Mouse (Mus musculus) induced T-regulatory cell, adult 2 months (primary cell): ENCODE results near the gene Ascl2.

Experiments used
- DNase-seq: peaks from one replicate; pipeline ENCODE4 v3.0.0-alpha.2; 2012; ENCODE audit warnings: low read depth

The Ascl2 gene

GRCm38 (mm10) chr7:142997403-142998150, 28.5 kb upstream of the Ascl2 start:
- no peak for DNase-seq

GRCm38 (mm10) chr7:142996998-142997397, 27.9 kb upstream of the Ascl2 start:
- no peak for DNase-seq

- DNase-seq, result no peak
These were observed 26.7 kb upstream of the Ascl2 start for GRCm38 (mm10) chr7:142995630-142996338.

GRCm38 (mm10) chr7:142995004-142995403, 25.9 kb upstream of the Ascl2 start:
- peak; percentile 69 for DNase-seq

GRCm38 (mm10) chr7:142987718-142988117, 18.7 kb upstream of the Ascl2 start:
- DNase-seq, result no peak

- no peak for DNase-seq
These were observed 16.1 kb upstream of the Ascl2 start for GRCm38 (mm10) chr7:142985146-142985545.

GRCm38 (mm10) chr7:142981908-142982307, 12.8 kb upstream of the Ascl2 start:
- DNase-seq, result no peak

- peak; percentile 49 for DNase-seq
These were observed 918 bp downstream of the Ascl2 start for GRCm38 (mm10) chr7:142967884-142968808.

- DNase-seq, result peak; percentile 16
These were observed 1.6 kb downstream of the Ascl2 start for GRCm38 (mm10) chr7:142967414-142967883.

- DNase-seq, result no peak
These were observed 9.3 kb downstream of the Ascl2 start for GRCm38 (mm10) chr7:142959752-142960151.

GRCm38 (mm10) chr7:142958817-142959216, 10.2 kb downstream of the Ascl2 start:
- no peak for DNase-seq

- no peak for DNase-seq
These were observed 13.0 kb downstream of the Ascl2 start for GRCm38 (mm10) chr7:142956018-142956417.

GRCm38 (mm10) chr7:142949568-142949967, 19.5 kb downstream of the Ascl2 start:
- no peak for DNase-seq

- DNase-seq, result no peak
These were observed 31.4 kb downstream of the Ascl2 start for GRCm38 (mm10) chr7:142937631-142938030.

- no peak for DNase-seq
These were observed 33.4 kb downstream of the Ascl2 start for GRCm38 (mm10) chr7:142935708-142936107.

GRCm38 (mm10) chr7:142932469-142932868, 36.6 kb downstream of the Ascl2 start:
- no peak for DNase-seq

- DNase-seq, result no peak
These were observed 38.0 kb downstream of the Ascl2 start, which contains the start of gene Th for GRCm38 (mm10) chr7:142931028-142931427. Gene Th, minus strand, starts transcription at chr7:142931128.

GRCm38 (mm10) chr7:142929516-142929915, 39.5 kb downstream of the Ascl2 start:
- DNase-seq, result no peak

- no peak for DNase-seq
These were observed 41.8 kb downstream of the Ascl2 start for GRCm38 (mm10) chr7:142927293-142927692.

GRCm38 (mm10) chr7:142918641-142919628, 50.1 kb downstream of the Ascl2 start:
- DNase-seq, result peak; percentile 85

GRCm38 (mm10) chr7:142917659-142918058, 51.4 kb downstream of the Ascl2 start:
- DNase-seq, result no peak
